Mouse (Mus musculus) ES-Bruce4 (cell line): ENCODE data around the gene Kcnn3.

ENCODE experiments used
- CTCF ChIP-seq: IDR thresholded peaks from one replicate; pipeline ENCODE4 v1.8.1; 2011; ENCODE audit warnings: low read depth, low read length
- POLR2A ChIP-seq: IDR thresholded peaks from one replicate; pipeline ENCODE4 v1.8.1; 2011; ENCODE audit warnings: low read length; ENCODE audit not compliant: insufficient read depth

DNA sequence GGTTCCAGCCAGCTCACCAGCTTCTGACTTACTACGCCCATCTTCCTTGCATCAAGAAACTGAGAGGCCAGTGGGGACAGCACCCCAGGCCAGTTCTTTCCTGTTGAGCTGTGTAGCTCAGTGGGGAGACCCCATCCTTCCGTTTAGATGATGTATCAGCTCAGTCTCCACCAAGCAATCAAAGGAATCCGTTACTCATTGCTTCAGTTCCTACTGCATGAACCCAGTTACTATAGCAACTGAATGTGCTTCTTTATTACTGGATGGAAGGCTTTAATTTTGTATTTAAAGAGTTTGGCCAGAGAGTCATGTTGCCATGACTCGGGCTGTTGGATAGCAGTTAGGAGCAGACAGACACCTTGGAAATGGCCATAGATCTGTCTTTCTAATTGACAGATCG, 85.3 kb downstream of the Kcnn3 start:
- TF ChIP-seq CTCF (no peak), POLR2A (no peak)
